Mouse (Mus musculus): Measurements from ENCODE around the gene Arhgap15. TPM values are rescaled to one million over a fixed set of nuclear protein-coding genes. Genes with fewer than 3 reads are reported as not detected.

Gene Arhgap15
- polyA plus RNA-seq, 1 experiment from 2014 or later = 1.1 TPM

- Histone ChIP-seq H3K27ac (no peak overlapping the region), H3K36me3 (no peaks in the 10 kb centered on the region), H3K27me3 (peaks cover 17% of the 10 kb centered on the region; the same call in 1 of the 2 replicates), H3K4me1 (peaks cover 8% of the 10 kb centered on the region; the same call in 1 of the 2 replicates), H3K4me2 (no peak overlapping the region), H3K4me3 (replicated peaks) (no peak overlapping the region), H3K9me3 (replicated peaks) (no peaks in the 10 kb centered on the region), H3K9ac (no peak overlapping the region)
- WGBS = 21% methylated on average over 3 of the region's 3 CpGs
- no peak for ATAC-seq (replicated peaks; ENCODE audit: low FRiP score)
Measured at GRCm38 (mm10) chr2:43786101-43786500, 37.5 kb downstream of the Arhgap15 start.

DNA sequence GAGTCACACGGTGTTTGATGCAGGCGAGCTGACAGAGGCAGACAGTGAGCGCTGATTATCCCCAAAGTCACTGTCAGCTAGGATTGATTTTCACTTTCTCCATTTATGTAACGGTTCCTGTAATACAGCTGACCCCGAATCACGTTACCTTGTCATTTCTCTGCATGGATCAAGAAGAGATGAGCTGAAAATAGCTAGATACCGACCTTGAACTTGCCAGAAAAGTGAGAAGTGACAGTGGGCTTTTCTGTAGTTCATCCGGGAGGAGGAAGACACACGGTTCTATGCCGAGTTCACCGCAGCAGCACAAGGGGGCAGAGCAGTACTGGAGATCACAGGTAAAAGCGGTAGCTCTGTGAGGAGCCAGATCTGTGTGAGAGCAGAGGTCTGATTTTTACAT lies 38.5 kb downstream of the Arhgap15 start:
- H3K27me3 ChIP-seq = peaks cover 17% of the 10 kb centered on the region; the same call in 1 of the 2 replicates
- no peak overlapping the region for H3K27ac ChIP-seq
- WGBS = 49% methylated on average over 12 of the region's 12 CpGs
- ATAC-seq (replicated peaks; ENCODE audit: low FRiP score) = peak; percentile 84
- no peaks in the 10 kb centered on the region for H3K36me3 ChIP-seq
- no peak overlapping the region for H3K9ac ChIP-seq
- no peaks in the 10 kb centered on the region for H3K9me3 ChIP-seq (replicated peaks)
- H3K4me2 ChIP-seq = no peak overlapping the region
- no peak overlapping the region for H3K4me3 ChIP-seq (replicated peaks)
- H3K4me1 ChIP-seq = peaks cover 12% of the 10 kb centered on the region; the same call in 1 of the 2 replicates

- H3K4me1 ChIP-seq = peaks cover 12% of the 10 kb centered on the region; the same call in 1 of the 2 replicates
- H3K4me2 ChIP-seq = peak overlapping the region; percentile 4; the same call in 1 of the 2 replicates
- no peak overlapping the region for H3K4me3 ChIP-seq (replicated peaks)
- H3K27me3 ChIP-seq = peaks cover 17% of the 10 kb centered on the region; the same call in 1 of the 2 replicates
- no peaks in the 10 kb centered on the region for H3K9me3 ChIP-seq (replicated peaks)
- H3K36me3 ChIP-seq = no peaks in the 10 kb centered on the region
- WGBS = 26% methylated on average over 8 of the region's 8 CpGs
- no peak overlapping the region for H3K27ac ChIP-seq
- no peak overlapping the region for H3K9ac ChIP-seq
- no peak for ATAC-seq (replicated peaks; ENCODE audit: low FRiP score)
Measured at GRCm38 (mm10) chr2:43788484-43788883, 39.9 kb downstream of the Arhgap15 start.

GRCm38 (mm10) chr2:43790049-43790693 lies 41.5 kb downstream of the Arhgap15 start:
- no peak for ATAC-seq (replicated peaks; ENCODE audit: low FRiP score)
- Histone ChIP-seq H3K27me3 (peaks cover 15% of the 10 kb centered on the region; the same call in 1 of the 2 replicates), H3K9me3 (replicated peaks) (no peaks in the 10 kb centered on the region), H3K36me3 (no peaks in the 10 kb centered on the region), H3K9ac (no peak overlapping the region), H3K4me2 (no peak overlapping the region), H3K4me3 (replicated peaks) (no peak overlapping the region), H3K4me1 (peaks cover 12% of the 10 kb centered on the region; the same call in 1 of the 2 replicates), H3K27ac (no peak overlapping the region)
- WGBS = 58% methylated on average over 6 of the region's 6 CpGs

DNA sequence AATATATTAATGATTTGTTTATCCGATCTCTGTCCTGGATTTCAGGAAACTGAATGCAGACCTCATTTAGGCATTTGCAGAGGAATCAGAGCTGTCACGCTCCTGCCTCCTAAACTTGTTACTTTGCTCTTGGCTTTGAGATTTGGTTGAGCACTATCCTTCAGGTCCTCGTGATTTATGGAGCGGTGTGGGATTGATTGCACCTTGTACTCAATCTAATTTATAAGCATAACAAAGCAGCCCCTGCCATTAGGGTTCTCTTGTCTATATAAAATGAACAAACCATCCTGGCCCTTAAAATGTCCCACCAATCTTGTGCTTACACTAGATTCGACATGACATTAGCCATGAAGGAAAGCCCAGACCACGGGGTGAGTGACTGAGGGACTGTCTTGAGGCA lies 43.0 kb downstream of the Arhgap15 start:
- 28% methylated on average over 6 of the region's 6 CpGs for WGBS
- H3K9me3 ChIP-seq (replicated peaks) = no peaks in the 10 kb centered on the region

GRCm38 (mm10) chr2:43793105-43793504 lies 44.5 kb downstream of the Arhgap15 start:
- 72% methylated on average over 3 of the region's 3 CpGs for WGBS
- no peak for ATAC-seq (replicated peaks; ENCODE audit: low FRiP score)
- Histone ChIP-seq H3K27ac (no peak overlapping the region), H3K9me3 (replicated peaks) (no peaks in the 10 kb centered on the region), H3K4me3 (replicated peaks) (no peak overlapping the region), H3K9ac (no peak overlapping the region), H3K27me3 (no peaks in the 10 kb centered on the region), H3K4me1 (peaks cover 10% of the 10 kb centered on the region; the same call in 1 of the 2 replicates), H3K4me2 (no peak overlapping the region), H3K36me3 (no peaks in the 10 kb centered on the region)

More for the DNA sequence above, 43.0 kb downstream of the Arhgap15 start:
- Histone ChIP-seq H3K4me1 (peaks cover 10% of the 10 kb centered on the region; the same call in 1 of the 2 replicates), H3K9ac (no peak overlapping the region), H3K27me3 (peaks cover 9% of the 10 kb centered on the region; the same call in 1 of the 2 replicates), H3K4me2 (no peak overlapping the region), H3K36me3 (no peaks in the 10 kb centered on the region), H3K4me3 (replicated peaks) (no peak overlapping the region), H3K27ac (no peak overlapping the region)
- ATAC-seq (replicated peaks; ENCODE audit: low FRiP score) = peak; percentile 76

GRCm38 (mm10) chr2:43794700-43795099 lies 46.1 kb downstream of the Arhgap15 start:
- H3K4me1 ChIP-seq = peaks cover 5% of the 10 kb centered on the region; the same call in 1 of the 2 replicates
- no peak overlapping the region for H3K27ac ChIP-seq
- WGBS = 85% methylated on average over 5 of the region's 5 CpGs
- H3K4me2 ChIP-seq = no peak overlapping the region
- no peak for ATAC-seq (replicated peaks; ENCODE audit: low FRiP score)
- H3K4me3 ChIP-seq (replicated peaks) = no peak overlapping the region
- no peaks in the 10 kb centered on the region for H3K27me3 ChIP-seq
- H3K9ac ChIP-seq = no peak overlapping the region
- no peaks in the 10 kb centered on the region for H3K36me3 ChIP-seq
- no peaks in the 10 kb centered on the region for H3K9me3 ChIP-seq (replicated peaks)

- H3K9ac ChIP-seq = no peak overlapping the region
- no peak overlapping the region for H3K4me2 ChIP-seq
- H3K9me3 ChIP-seq (replicated peaks) = no peaks in the 10 kb centered on the region
- H3K36me3 ChIP-seq = no peaks in the 10 kb centered on the region
- 89% methylated on average over 4 of the region's 4 CpGs for WGBS
- peaks cover 4% of the 10 kb centered on the region; the same call in 1 of the 2 replicates for H3K4me1 ChIP-seq
- H3K27me3 ChIP-seq = no peaks in the 10 kb centered on the region
- no peak overlapping the region for H3K27ac ChIP-seq
- peak; percentile 47; the same call in 1 of the 2 replicates for ATAC-seq (replicated peaks; ENCODE audit: low FRiP score)
- H3K4me3 ChIP-seq (replicated peaks) = no peak overlapping the region
Measured at GRCm38 (mm10) chr2:43796448-43796847, 47.8 kb downstream of the Arhgap15 start.

- H3K36me3 ChIP-seq = no peaks in the 10 kb centered on the region
- H3K4me1 ChIP-seq = no peaks in the 10 kb centered on the region
- no peaks in the 10 kb centered on the region for H3K9me3 ChIP-seq (replicated peaks)
- ATAC-seq (replicated peaks; ENCODE audit: low FRiP score) = peak; percentile 97
- 36% methylated on average over 4 of the region's 4 CpGs for WGBS
- H3K27me3 ChIP-seq = no peaks in the 10 kb centered on the region
- no peak overlapping the region for H3K27ac ChIP-seq
- no peak overlapping the region for H3K4me2 ChIP-seq
- H3K4me3 ChIP-seq (replicated peaks) = no peak overlapping the region
- no peak overlapping the region for H3K9ac ChIP-seq
Measured at GRCm38 (mm10) chr2:43805960-43806744, 57.5 kb downstream of the Arhgap15 start.

GRCm38 (mm10) chr2:43815896-43816787 lies 67.5 kb downstream of the Arhgap15 start:
- H3K9ac ChIP-seq = no peak overlapping the region
- WGBS = 80% methylated on average over 12 of the region's 12 CpGs
- H3K9me3 ChIP-seq (replicated peaks) = no peaks in the 10 kb centered on the region
- H3K4me2 ChIP-seq = no peak overlapping the region
- no peaks in the 10 kb centered on the region for H3K36me3 ChIP-seq
- H3K4me3 ChIP-seq (replicated peaks) = no peak overlapping the region
- H3K27me3 ChIP-seq = no peaks in the 10 kb centered on the region
- H3K27ac ChIP-seq = no peak overlapping the region
- no peaks in the 10 kb centered on the region for H3K4me1 ChIP-seq
- no peak for ATAC-seq (replicated peaks; ENCODE audit: low FRiP score)

- Histone ChIP-seq H3K9ac (no peak overlapping the region), H3K4me2 (no peak overlapping the region), H3K36me3 (no peaks in the 10 kb centered on the region), H3K27ac (no peak overlapping the region), H3K9me3 (replicated peaks) (no peaks in the 10 kb centered on the region), H3K4me1 (no peaks in the 10 kb centered on the region), H3K27me3 (no peaks in the 10 kb centered on the region), H3K4me3 (replicated peaks) (no peak overlapping the region)
- ATAC-seq (replicated peaks; ENCODE audit: low FRiP score) = no peak
- 86% methylated on average over 8 of the region's 8 CpGs for WGBS
Measured at GRCm38 (mm10) chr2:43816788-43817581, 68.4 kb downstream of the Arhgap15 start.
